Mouse (Mus musculus): ENCODE results near the gene Cyb5r3. TPM values are rescaled to one million over a fixed set of nuclear protein-coding genes. Genes with fewer than 3 reads are reported as not detected.

Cyb5r3 gene
- polyA plus RNA-seq, 1 experiment from 2014 or later = 125 TPM

DNA sequence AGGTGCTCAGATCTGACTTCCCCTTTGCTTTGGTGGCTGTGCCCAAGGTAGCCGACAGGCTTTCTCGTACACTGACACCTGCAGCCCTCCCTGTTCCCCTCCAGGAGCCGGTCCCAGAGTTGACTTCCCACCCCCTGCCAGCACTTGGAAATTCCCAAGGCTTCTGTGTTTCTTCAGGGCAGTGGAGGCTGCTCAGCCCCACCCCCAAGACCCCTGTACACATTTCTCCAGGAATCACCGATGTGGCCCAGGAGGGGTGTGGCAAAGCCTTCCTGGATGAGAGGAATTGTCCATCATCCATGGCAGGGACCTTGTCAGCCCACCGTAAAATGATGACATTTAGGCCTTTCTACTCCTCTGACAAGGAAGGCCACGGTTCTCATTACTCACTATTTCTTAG, 61.1 kb downstream of the Cyb5r3 start:
- Histone ChIP-seq H3K4me2 (ENCODE audit: low read depth, low read length) (no peak overlapping the region), H3K27me3 (replicated peaks; ENCODE audit: control insufficient read depth, insufficient read depth, low read length) (no peaks in the 10 kb centered on the region), H3K9me3 (ENCODE audit: control insufficient read depth, low read length) (no peaks in the 10 kb centered on the region), H3K36me3 (ENCODE audit: control insufficient read depth, insufficient read depth, low read length) (peaks cover 24% of the 10 kb centered on the region), H3K27ac (replicated peaks; ENCODE audit: low read depth, low read length) (no peak overlapping the region), H3K9ac (ENCODE audit: low read depth, low read length) (no peak overlapping the region), H3K4me3 (ENCODE audit: low read depth, low read length) (no peak overlapping the region), H3K4me1 (ENCODE audit: control insufficient read depth, insufficient read depth, low read length) (peaks cover 4% of the 10 kb centered on the region; the same call in 1 of the 2 replicates)
- WGBS = 57% methylated on average over 6 of the region's 6 CpGs
- no peak for DNase-seq (ENCODE audit: low spot score)
- no peak for ATAC-seq (ENCODE audit: low read depth)

DNA sequence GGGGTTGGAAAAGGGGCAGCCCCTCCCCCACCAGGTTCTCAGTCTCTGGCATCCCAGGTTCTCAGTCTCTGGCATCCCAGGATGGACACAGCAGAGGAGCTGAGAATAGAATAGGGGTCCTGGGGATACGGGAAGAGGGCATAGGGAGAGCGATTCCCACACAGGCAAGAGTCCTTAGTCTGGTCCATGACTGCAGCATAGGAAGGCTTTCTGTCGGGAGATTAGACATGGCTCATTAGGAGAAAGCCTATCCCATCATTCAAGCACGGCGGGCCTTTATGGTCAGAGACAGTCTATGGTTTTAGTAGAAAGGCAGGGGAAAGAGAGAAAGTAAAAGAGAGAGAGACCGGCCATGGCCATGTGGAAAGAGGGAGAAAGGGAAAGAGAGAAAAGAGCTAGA, 64.6 kb downstream of the Cyb5r3 start:
- H3K36me3 ChIP-seq (ENCODE audit: control insufficient read depth, insufficient read depth, low read length) = 0 out of 2 replicates have a peak, but pooled peaks cover 9% of the 10 kb centered on the region
- DNase-seq (ENCODE audit: low spot score) (no peak), ATAC-seq (ENCODE audit: low read depth) (no peak)
- no peak overlapping the region for H3K4me2 ChIP-seq (ENCODE audit: low read depth, low read length)
- H3K4me3 ChIP-seq (ENCODE audit: low read depth, low read length) = no peak overlapping the region
- no peak overlapping the region for H3K27ac ChIP-seq (replicated peaks; ENCODE audit: low read depth, low read length)
- 46% methylated on average over 6 of the region's 6 CpGs for WGBS
- H3K9me3 ChIP-seq (ENCODE audit: control insufficient read depth, low read length) = no peaks in the 10 kb centered on the region
- no peaks in the 10 kb centered on the region for H3K4me1 ChIP-seq (ENCODE audit: control insufficient read depth, insufficient read depth, low read length)
- H3K27me3 ChIP-seq (replicated peaks; ENCODE audit: control insufficient read depth, insufficient read depth, low read length) = no peaks in the 10 kb centered on the region
- no peak overlapping the region for H3K9ac ChIP-seq (ENCODE audit: low read depth, low read length)

- H3K9ac ChIP-seq (ENCODE audit: low read depth, low read length) = no peak overlapping the region
- WGBS = 68% methylated on average over 6 of the region's 6 CpGs
- no peak overlapping the region for H3K4me2 ChIP-seq (ENCODE audit: low read depth, low read length)
- H3K4me1 ChIP-seq (ENCODE audit: control insufficient read depth, insufficient read depth, low read length) = no peaks in the 10 kb centered on the region
- ATAC-seq (ENCODE audit: low read depth) (no peak), DNase-seq (ENCODE audit: low spot score) (no peak)
- H3K36me3 ChIP-seq (ENCODE audit: control insufficient read depth, insufficient read depth, low read length) = 0 out of 2 replicates have a peak, but pooled peaks cover 9% of the 10 kb centered on the region
- H3K27ac ChIP-seq (replicated peaks; ENCODE audit: low read depth, low read length) = no peak overlapping the region
- H3K27me3 ChIP-seq (replicated peaks; ENCODE audit: control insufficient read depth, insufficient read depth, low read length) = no peaks in the 10 kb centered on the region
- H3K9me3 ChIP-seq (ENCODE audit: control insufficient read depth, low read length) = no peaks in the 10 kb centered on the region
- no peak overlapping the region for H3K4me3 ChIP-seq (ENCODE audit: low read depth, low read length)
Measured at GRCm38 (mm10) chr15:83106426-83106825, 66.0 kb downstream of the Cyb5r3 start.

Other genes starting within 250 kb of the Cyb5r3 start
- 11.3 and 12.3 TPM in 2 replicates for gene Tcf20, start 184.7 kb downstream of the Cyb5r3 start, polyA plus RNA-seq (2014; fragmentation: Nextera tagmentation; extraction: Ambion mirVana)
- 4.7 and 6.0 TPM in 2 replicates for gene Nfam1, start 139.3 kb downstream of the Cyb5r3 start, polyA plus RNA-seq (2014; fragmentation: Nextera tagmentation; extraction: Ambion mirVana)
- gene Serhl, start 83.1 kb downstream of the Cyb5r3 start, polyA plus RNA-seq (2014; fragmentation: Nextera tagmentation; extraction: Ambion mirVana) = 63.8 and 71.6 TPM in 2 replicates
- 61.6 and 63.0 TPM in 2 replicates for gene Rrp7a, start 49.8 kb downstream of the Cyb5r3 start, polyA plus RNA-seq (2014; fragmentation: Nextera tagmentation; extraction: Ambion mirVana)
- 126 and 151 TPM in 2 replicates for gene Poldip3, start 23.2 kb downstream of the Cyb5r3 start, polyA plus RNA-seq (2014; fragmentation: Nextera tagmentation; extraction: Ambion mirVana)
- 2.3 and 2.4 TPM in 2 replicates for gene A4galt, start 79.2 kb upstream of the Cyb5r3 start, polyA plus RNA-seq (2014; fragmentation: Nextera tagmentation; extraction: Ambion mirVana)
- 57.0 and 63.3 TPM in 2 replicates for gene Arfgap3, start 177.7 kb upstream of the Cyb5r3 start, polyA plus RNA-seq (2014; fragmentation: Nextera tagmentation; extraction: Ambion mirVana)

All from embryonic facial prominence, embryonic 14.5 days (tissue).